Mouse (Mus musculus): ENCODE results near the gene Pld1. TPM values are rescaled to one million over a fixed set of nuclear protein-coding genes. Genes with fewer than 3 reads are reported as not detected.

Gene Pld1
- polyA plus RNA-seq, 1 experiment from 2014 or later = 17.0 TPM

GRCm38 (mm10) chr3:28091741-28092140 is 153.2 kb downstream of the Pld1 start:
- Histone ChIP-seq H3K36me3 (0 out of 2 replicates have a peak, but pooled peaks cover 3% of the 10 kb centered on the region), H3K27ac (no peak overlapping the region), H3K9ac (no peak overlapping the region), H3K4me2 (replicated peaks) (no peak overlapping the region), H3K27me3 (replicated peaks) (no peaks in the 10 kb centered on the region), H3K4me1 (replicated peaks) (no peaks in the 10 kb centered on the region), H3K4me3 (replicated peaks) (no peak overlapping the region), H3K9me3 (no peaks in the 10 kb centered on the region)
- no peak for ATAC-seq
- whole genome bisulfite sequencing = 73% methylated on average over 2 of the region's 2 CpGs

- ATAC-seq = no peak
- 57% methylated on average over 9 of the region's 9 CpGs for WGBS
- Histone ChIP-seq H3K4me2 (replicated peaks) (no peak overlapping the region), H3K4me1 (replicated peaks) (no peaks in the 10 kb centered on the region), H3K9me3 (no peaks in the 10 kb centered on the region), H3K27me3 (replicated peaks) (no peaks in the 10 kb centered on the region), H3K27ac (no peak overlapping the region), H3K9ac (no peak overlapping the region), H3K4me3 (replicated peaks) (no peak overlapping the region), H3K36me3 (0 out of 2 replicates have a peak, but pooled peaks cover 3% of the 10 kb centered on the region)
These were observed 155.3 kb downstream of the Pld1 start for GRCm38 (mm10) chr3:28093684-28094302.

GRCm38 (mm10) chr3:28095451-28095850 is 157.0 kb downstream of the Pld1 start:
- WGBS = 95% methylated on average over 9 of the region's 9 CpGs
- Histone ChIP-seq H3K4me1 (replicated peaks) (no peaks in the 10 kb centered on the region), H3K4me3 (replicated peaks) (no peak overlapping the region), H3K9ac (no peak overlapping the region), H3K27me3 (replicated peaks) (no peaks in the 10 kb centered on the region), H3K9me3 (no peaks in the 10 kb centered on the region), H3K27ac (no peak overlapping the region), H3K4me2 (replicated peaks) (no peak overlapping the region), H3K36me3 (0 out of 2 replicates have a peak, but pooled peaks cover 3% of the 10 kb centered on the region)
- no peak for ATAC-seq

- ATAC-seq = no peak
- Histone ChIP-seq H3K9me3 (no peaks in the 10 kb centered on the region), H3K9ac (no peak overlapping the region), H3K4me3 (replicated peaks) (no peak overlapping the region), H3K36me3 (0 out of 2 replicates have a peak, but pooled peaks cover 3% of the 10 kb centered on the region), H3K27ac (no peak overlapping the region), H3K4me2 (replicated peaks) (no peak overlapping the region), H3K4me1 (replicated peaks) (no peaks in the 10 kb centered on the region), H3K27me3 (replicated peaks) (no peaks in the 10 kb centered on the region)
- 94% methylated on average over 6 of the region's 9 CpGs for WGBS
These were observed 160.7 kb downstream of the Pld1 start for GRCm38 (mm10) chr3:28099175-28099574.

- H3K9ac ChIP-seq = no peak overlapping the region
- H3K36me3 ChIP-seq = 0 out of 2 replicates have a peak, but pooled peaks cover 3% of the 10 kb centered on the region
- WGBS = 72% methylated on average over 1 of the region's 1 CpGs
- peaks cover 3% of the 10 kb centered on the region; the same call in 1 of the 2 replicates for H3K4me1 ChIP-seq (replicated peaks)
- no peak overlapping the region for H3K4me3 ChIP-seq (replicated peaks)
- no peak overlapping the region for H3K27ac ChIP-seq
- ATAC-seq = no peak
- no peaks in the 10 kb centered on the region for H3K27me3 ChIP-seq (replicated peaks)
- H3K4me2 ChIP-seq (replicated peaks) = no peak overlapping the region
- H3K9me3 ChIP-seq = no peaks in the 10 kb centered on the region
These were observed 166.5 kb downstream of the Pld1 start for GRCm38 (mm10) chr3:28104992-28105391.

GRCm38 (mm10) chr3:28107446-28108004 is 169.0 kb downstream of the Pld1 start:
- ATAC-seq = peak; percentile 71
- Histone ChIP-seq H3K9me3 (no peaks in the 10 kb centered on the region), H3K4me2 (replicated peaks) (no peak overlapping the region), H3K4me3 (replicated peaks) (no peak overlapping the region), H3K27me3 (replicated peaks) (no peaks in the 10 kb centered on the region), H3K9ac (no peak overlapping the region), H3K36me3 (0 out of 2 replicates have a peak, but pooled peaks cover 3% of the 10 kb centered on the region), H3K27ac (no peak overlapping the region), H3K4me1 (replicated peaks) (peaks cover 3% of the 10 kb centered on the region; the same call in 1 of the 2 replicates)
- 33% methylated on average over 6 of the region's 6 CpGs for WGBS

- no peak overlapping the region for H3K4me2 ChIP-seq (replicated peaks)
- no peaks in the 10 kb centered on the region for H3K9me3 ChIP-seq
- no peak overlapping the region for H3K27ac ChIP-seq
- no peak for ATAC-seq
- H3K36me3 ChIP-seq = no peaks in the 10 kb centered on the region
- no peak overlapping the region for H3K4me3 ChIP-seq (replicated peaks)
- no peaks in the 10 kb centered on the region for H3K27me3 ChIP-seq (replicated peaks)
- peaks cover 3% of the 10 kb centered on the region; the same call in 1 of the 2 replicates for H3K4me1 ChIP-seq (replicated peaks)
- WGBS = 42% methylated on average over 5 of the region's 5 CpGs
- H3K9ac ChIP-seq = no peak overlapping the region
These were observed 173.0 kb downstream of the Pld1 start for GRCm38 (mm10) chr3:28111516-28111915.

GRCm38 (mm10) chr3:28113881-28114280 is 175.4 kb downstream of the Pld1 start:
- Histone ChIP-seq H3K27me3 (replicated peaks) (no peaks in the 10 kb centered on the region), H3K4me1 (replicated peaks) (no peaks in the 10 kb centered on the region), H3K36me3 (no peaks in the 10 kb centered on the region), H3K4me2 (replicated peaks) (no peak overlapping the region), H3K4me3 (replicated peaks) (no peak overlapping the region), H3K9ac (no peak overlapping the region), H3K9me3 (no peaks in the 10 kb centered on the region), H3K27ac (no peak overlapping the region)
- WGBS = 83% methylated on average over 2 of the region's 2 CpGs
- no peak for ATAC-seq

GRCm38 (mm10) chr3:28141716-28142115 is 203.2 kb downstream of the Pld1 start:
- Histone ChIP-seq H3K9me3 (no peaks in the 10 kb centered on the region), H3K4me1 (replicated peaks) (no peaks in the 10 kb centered on the region), H3K27me3 (replicated peaks) (no peaks in the 10 kb centered on the region), H3K27ac (no peak overlapping the region), H3K9ac (no peak overlapping the region), H3K4me3 (replicated peaks) (no peak overlapping the region), H3K4me2 (replicated peaks) (no peak overlapping the region), H3K36me3 (no peaks in the 10 kb centered on the region)
- no peak for ATAC-seq
- 75% methylated on average over 5 of the region's 5 CpGs for WGBS

GRCm38 (mm10) chr3:28142121-28142520 is 203.6 kb downstream of the Pld1 start:
- Histone ChIP-seq H3K36me3 (no peaks in the 10 kb centered on the region), H3K4me2 (replicated peaks) (no peak overlapping the region), H3K9ac (no peak overlapping the region), H3K27ac (no peak overlapping the region), H3K27me3 (replicated peaks) (no peaks in the 10 kb centered on the region), H3K4me3 (replicated peaks) (no peak overlapping the region), H3K4me1 (replicated peaks) (no peaks in the 10 kb centered on the region), H3K9me3 (no peaks in the 10 kb centered on the region)
- ATAC-seq = no peak
- 84% methylated on average over 2 of the region's 2 CpGs for WGBS

GRCm38 (mm10) chr3:28144676-28145075 is 206.2 kb downstream of the Pld1 start:
- Histone ChIP-seq H3K4me3 (replicated peaks) (no peak overlapping the region), H3K4me1 (replicated peaks) (no peaks in the 10 kb centered on the region), H3K4me2 (replicated peaks) (no peak overlapping the region), H3K9ac (no peak overlapping the region), H3K9me3 (no peaks in the 10 kb centered on the region), H3K27me3 (replicated peaks) (no peaks in the 10 kb centered on the region), H3K36me3 (no peaks in the 10 kb centered on the region), H3K27ac (no peak overlapping the region)
- no peak for ATAC-seq

GRCm38 (mm10) chr3:28145461-28145860 is 207.0 kb downstream of the Pld1 start:
- no peak overlapping the region for H3K9ac ChIP-seq
- ATAC-seq = no peak
- no peak overlapping the region for H3K4me2 ChIP-seq (replicated peaks)
- H3K4me3 ChIP-seq (replicated peaks) = no peak overlapping the region
- H3K27ac ChIP-seq = no peak overlapping the region
- no peaks in the 10 kb centered on the region for H3K9me3 ChIP-seq
- WGBS = 86% methylated on average over 3 of the region's 3 CpGs
- no peaks in the 10 kb centered on the region for H3K27me3 ChIP-seq (replicated peaks)
- H3K4me1 ChIP-seq (replicated peaks) = no peaks in the 10 kb centered on the region
- H3K36me3 ChIP-seq = no peaks in the 10 kb centered on the region

GRCm38 (mm10) chr3:28149656-28150256 is 211.3 kb downstream of the Pld1 start:
- no peaks in the 10 kb centered on the region for H3K36me3 ChIP-seq
- H3K9me3 ChIP-seq = no peaks in the 10 kb centered on the region
- no peaks in the 10 kb centered on the region for H3K4me1 ChIP-seq (replicated peaks)
- ATAC-seq = no peak
- H3K27me3 ChIP-seq (replicated peaks) = no peaks in the 10 kb centered on the region
- no peak overlapping the region for H3K4me3 ChIP-seq (replicated peaks)
- no peak overlapping the region for H3K27ac ChIP-seq
- no peak overlapping the region for H3K9ac ChIP-seq
- 89% methylated on average over 2 of the region's 2 CpGs for WGBS
- H3K4me2 ChIP-seq (replicated peaks) = no peak overlapping the region

All from intestine, embryonic 15.5 days (tissue).